Mouse (Mus musculus): ENCODE results near the gene Cdca3.

- TF ChIP-seq CTCF (IDR thresholded peaks at IDR 0.05) (no peak), EP300 (IDR thresholded peaks at IDR 0.05) (no peak)
Measured at GRCm38 (mm10) chr6:124803061-124803460, 26.3 kb upstream of the Cdca3 start.
